Mouse (Mus musculus) natural killer cell, adult 2 months (primary cell): ENCODE measurements around the gene Plekha3.

Experiments
- DNase-seq, 2 experiments: peaks; one replicate each; pipeline ENCODE4 v3.0.0; 2022; ENCODE audit warnings: low spot score in 2 of 2

The Plekha3 gene

GRCm38 (mm10) chr2:76674725-76675427 is at the start of gene Plekha3:
TSS of gene Plekha3 (plus strand) at chr2:76675281.
- peak; percentile 64 to 73 for DNase-seq

- no peak for DNase-seq
Measured at GRCm38 (mm10) chr2:76630293-76630692, 44.8 kb upstream of the Plekha3 start.

- no peak for DNase-seq
Measured at GRCm38 (mm10) chr2:76631600-76631999, 43.5 kb upstream of the Plekha3 start.

- no peak for DNase-seq
Measured at GRCm38 (mm10) chr2:76639637-76640036, 35.4 kb upstream of the Plekha3 start.

GRCm38 (mm10) chr2:76643801-76644200 is 31.3 kb upstream of the Plekha3 start:
- no peak for DNase-seq

- DNase-seq, result no peak
Measured at GRCm38 (mm10) chr2:76647441-76647869, 27.6 kb upstream of the Plekha3 start.

GRCm38 (mm10) chr2:76647883-76648570 is 27.1 kb upstream of the Plekha3 start, which contains the start of the genes Prkra and Pjvk:
TSS of gene Prkra (minus strand) at chr2:76648015.
TSS of gene Pjvk (plus strand) at chr2:76648476.
- DNase-seq, result peak; percentile 58 to 69

GRCm38 (mm10) chr2:76648666-76649141 is 26.4 kb upstream of the Plekha3 start:
- no peak for DNase-seq

GRCm38 (mm10) chr2:76653070-76653469 is 22.0 kb upstream of the Plekha3 start:
- DNase-seq, result no peak

- no peak for DNase-seq
Measured at GRCm38 (mm10) chr2:76654646-76655045, 20.4 kb upstream of the Plekha3 start.

- DNase-seq, result no peak
Measured at GRCm38 (mm10) chr2:76655444-76655843, 19.6 kb upstream of the Plekha3 start.

GRCm38 (mm10) chr2:76655982-76656381 is 19.1 kb upstream of the Plekha3 start:
- no peak for DNase-seq

GRCm38 (mm10) chr2:76658551-76658950 is 16.5 kb upstream of the Plekha3 start:
- no peak for DNase-seq

GRCm38 (mm10) chr2:76659419-76659818 is 15.7 kb upstream of the Plekha3 start:
- no peak for DNase-seq

GRCm38 (mm10) chr2:76665531-76665930 is 9.6 kb upstream of the Plekha3 start:
- no peak for DNase-seq

- DNase-seq, result no peak
Measured at GRCm38 (mm10) chr2:76667200-76667599, 7.9 kb upstream of the Plekha3 start.

- no peak for DNase-seq
Measured at GRCm38 (mm10) chr2:76671641-76672040, 3.4 kb upstream of the Plekha3 start.

GRCm38 (mm10) chr2:76672134-76672745 is 2.8 kb upstream of the Plekha3 start:
- no peak for DNase-seq

GRCm38 (mm10) chr2:76672966-76673392 is 2.1 kb upstream of the Plekha3 start, which contains the start of gene Fkbp7:
TSS of gene Fkbp7 (minus strand) at chr2:76673116.
- DNase-seq, result peak; percentile 84 to 89

- DNase-seq, result peak; percentile 38 to 61
Measured at GRCm38 (mm10) chr2:76673472-76674081, 1.5 kb upstream of the Plekha3 start.

- peak in 1 of 2 experiments; percentile 17 for DNase-seq
Measured at GRCm38 (mm10) chr2:76675451-76675850, 370 bp downstream of the Plekha3 start.

GRCm38 (mm10) chr2:76675949-76676348 is 868 bp downstream of the Plekha3 start:
- no peak for DNase-seq
